Mouse (Mus musculus) bone marrow macrophage, adult 2 months (primary cell): ENCODE results near the gene Farp1.

Experiments
- CTCF ChIP-seq: IDR thresholded peaks from 2 replicates; pipeline ENCODE4 v1.5.1; 2012; ENCODE audit warnings: low read depth, mild to moderate bottlenecking, low read length, moderate library complexity
- POLR2A ChIP-seq: IDR thresholded peaks from 2 replicates; pipeline ENCODE4 v1.6.1; 2012; ENCODE audit warnings: mild to moderate bottlenecking, low read depth, low read length, borderline replicate concordance

DNA sequence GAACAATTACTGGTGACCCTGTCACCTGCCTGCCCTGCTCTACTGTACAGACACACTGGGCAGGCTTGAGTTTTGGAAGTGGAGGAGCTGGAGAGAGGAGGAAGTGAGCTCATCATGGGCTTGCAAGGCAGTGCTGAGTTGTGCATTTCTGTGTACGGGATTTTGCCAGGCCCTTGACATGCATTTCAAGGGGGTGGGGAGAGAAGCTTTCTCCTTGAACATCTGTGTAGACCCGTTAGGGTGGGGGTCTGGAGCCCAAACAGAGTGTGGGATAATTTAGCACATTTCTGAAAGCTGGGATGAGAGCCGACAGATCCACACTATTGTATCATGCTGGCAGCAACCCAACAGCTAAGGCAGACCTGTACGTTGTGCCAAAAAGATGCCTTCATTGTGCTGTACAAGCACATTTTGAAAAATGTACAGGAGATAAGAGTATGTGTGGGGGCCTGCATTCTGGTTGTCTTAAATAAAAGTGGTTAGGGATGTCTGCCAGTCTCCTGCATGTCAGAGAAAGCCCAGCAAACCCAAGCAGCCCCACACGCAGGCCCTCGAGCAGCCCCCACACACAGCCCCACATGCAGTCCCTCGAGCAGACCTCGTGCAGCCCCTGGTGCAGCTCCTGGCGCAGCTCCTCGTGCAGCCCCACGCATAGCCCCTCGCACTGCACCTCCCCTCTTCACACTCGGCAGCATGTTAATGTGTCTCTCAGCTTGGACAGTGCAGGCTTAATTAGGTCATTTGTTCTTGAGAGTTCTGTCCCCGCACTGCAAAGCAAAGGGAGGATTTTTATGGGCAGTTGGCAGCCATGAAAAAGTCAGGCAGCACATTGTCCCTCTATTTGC is 27.5 kb downstream of the Farp1 start:
- TF ChIP-seq POLR2A = no peak
- TF ChIP-seq CTCF = no peak
